ENCODE assay signal across 24 mouse cellular contexts in genomic region chr17:9937211-9937610, GRCm38 (mm10).
"Had no signal": no experiment of that assay in that cellular context is flagged by ENCODE, and none has a peak within 500 bp of the region (broad histone marks: within the 10 kb centered on the region; RNA-seq: fewer than 3 reads in every experiment).

No protein-coding gene starts in this region.

- H3K27me3 ChIP-seq: heart, embryonic 13.5 days; heart, embryonic 15.5 days; hindbrain, embryonic 13.5 days; hindbrain, embryonic 15.5 days; kidney, embryonic 15.5 days; limb, embryonic 13.5 days; limb, embryonic 15.5 days; liver, embryonic 12.5 days had no signal

- H3K4me2 ChIP-seq: heart, embryonic 13.5 days; heart, embryonic 15.5 days; hindbrain, embryonic 13.5 days; hindbrain, embryonic 15.5 days; kidney, embryonic 15.5 days; limb, embryonic 13.5 days; limb, embryonic 15.5 days; liver, embryonic 12.5 days had no signal

- ATAC-seq: hindbrain, postnatal 0 days; intestine, embryonic 16.5 days; liver, embryonic 12.5 days had no signal

- H3K4me1 ChIP-seq: kidney, embryonic 15.5 days; limb, embryonic 13.5 days; limb, embryonic 15.5 days; liver, embryonic 12.5 days had no signal

- H3K9me3 ChIP-seq: heart, embryonic 15.5 days; hindbrain, embryonic 15.5 days; kidney, embryonic 15.5 days; limb, embryonic 13.5 days; limb, embryonic 15.5 days; liver, embryonic 12.5 days had no signal

- H3K36me3 ChIP-seq: heart, embryonic 13.5 days; heart, embryonic 15.5 days; hindbrain, embryonic 13.5 days; hindbrain, embryonic 15.5 days; kidney, embryonic 15.5 days; limb, embryonic 13.5 days; limb, embryonic 15.5 days; liver, embryonic 12.5 days had no signal

- H3K4me3 ChIP-seq: heart, adult 2 months; heart, embryonic 13.5 days; heart, embryonic 15.5 days; hindbrain, embryonic 13.5 days; hindbrain, embryonic 15.5 days; kidney, embryonic 15.5 days; limb, embryonic 13.5 days; limb, embryonic 15.5 days; liver, embryonic 12.5 days had no signal

- DNase-seq: gastrocnemius, postnatal 14 days; gastrocnemius, postnatal 36 days; heart, adult 2 months; heart, postnatal 14 days; heart, postnatal 36 days; kidney, adult 11 months; kidney, adult 2 months; kidney, adult 9 months; kidney, postnatal 14 days; kidney, postnatal 36 days; layer of hippocampus, adult 9-11 months; layer of hippocampus, postnatal 36 days; left cerebral cortex, postnatal 4 days had no signal

- H3K27ac ChIP-seq: heart, adult 2 months; heart, embryonic 13.5 days; heart, embryonic 15.5 days; hindbrain, embryonic 13.5 days; hindbrain, embryonic 15.5 days; hindbrain, postnatal 0 days; kidney, embryonic 15.5 days; kidney, postnatal 0 days; limb, embryonic 13.5 days; limb, embryonic 15.5 days; liver, embryonic 12.5 days had no signal

- H3K9ac ChIP-seq: heart, embryonic 13.5 days; heart, embryonic 15.5 days; hindbrain, embryonic 13.5 days; hindbrain, embryonic 15.5 days; kidney, embryonic 15.5 days; limb, embryonic 13.5 days; limb, embryonic 15.5 days; liver, embryonic 12.5 days had no signal
